Mouse (Mus musculus) limb, embryonic 15.5 days (tissue): ENCODE measurements around the gene Bcat2. TPM values are rescaled to one million over a fixed set of nuclear protein-coding genes. Genes with fewer than 3 reads are reported as not detected.

Experiments used
- ATAC-seq: fragments of 200-750 bp; cut with Nextera tagmentation; 2 replicates; pipeline ENCODE4 v1.8.0; 2017; ENCODE audit warnings: low read depth, moderate TSS enrichment; ENCODE audit not compliant: insufficient number of reproducible peaks, low FRiP score, low TSS enrichment
- H3K27ac ChIP-seq: fragments of 300-500 bp; sonication (generic); 2 replicates; pipeline ENCODE4 v1.5.1; 2015; ENCODE audit warnings: moderate library complexity, mild to moderate bottlenecking, inconsistent platforms
- H3K27me3 ChIP-seq: fragments of 300-500 bp; sonication (generic); 2 replicates; pipeline ENCODE4 v1.6.1; 2015; ENCODE audit warnings: inconsistent platforms
- H3K36me3 ChIP-seq: fragments of 300-500 bp; sonication (generic); 2 replicates; pipeline ENCODE4 v1.6.1; 2015; ENCODE audit warnings: inconsistent platforms
- H3K4me1 ChIP-seq: fragments of 300-500 bp; sonication (generic); 2 replicates; pipeline ENCODE4 v1.6.1; 2015; ENCODE audit warnings: inconsistent platforms
- H3K4me2 ChIP-seq: fragments of 300-500 bp; sonication (generic); 2 replicates; pipeline ENCODE4 v1.6.1; 2015; ENCODE audit warnings: mild to moderate bottlenecking, inconsistent platforms
- H3K4me3 ChIP-seq: fragments of 300-500 bp; sonication (generic); 2 replicates; pipeline ENCODE4 v1.5.1; 2015; ENCODE audit warnings: mild to moderate bottlenecking, inconsistent platforms
- H3K9ac ChIP-seq: fragments of 300-500 bp; sonication (generic); 2 replicates; pipeline ENCODE4 v1.6.1; 2015; ENCODE audit warnings: inconsistent platforms
- H3K9me3 ChIP-seq: fragments of 300-500 bp; sonication (generic); 2 replicates; pipeline ENCODE4 v1.6.1; 2016; ENCODE audit warnings: inconsistent platforms
- WGBS: fragments of 180-500 bp; shearing (Covaris S2); methylation state at CpG from one replicate; pipeline ENCODE4 v1.1.7; 2015; 5-methylcytosine and 5-hydroxymethylcytosine counted together
- polyA plus RNA-seq: library from polyadenylated mRNA; unstranded; fragments of >200 nt; fragmentation: Nextera tagmentation; extraction: Ambion mirVana; gene quantifications from 2 replicates; pipeline ENCODE4 v1.2.1, GENCODE M21; 2015

Gene Bcat2
- polyA plus RNA-seq, 1 experiment from 2014 or later: 64.4 TPM

DNA sequence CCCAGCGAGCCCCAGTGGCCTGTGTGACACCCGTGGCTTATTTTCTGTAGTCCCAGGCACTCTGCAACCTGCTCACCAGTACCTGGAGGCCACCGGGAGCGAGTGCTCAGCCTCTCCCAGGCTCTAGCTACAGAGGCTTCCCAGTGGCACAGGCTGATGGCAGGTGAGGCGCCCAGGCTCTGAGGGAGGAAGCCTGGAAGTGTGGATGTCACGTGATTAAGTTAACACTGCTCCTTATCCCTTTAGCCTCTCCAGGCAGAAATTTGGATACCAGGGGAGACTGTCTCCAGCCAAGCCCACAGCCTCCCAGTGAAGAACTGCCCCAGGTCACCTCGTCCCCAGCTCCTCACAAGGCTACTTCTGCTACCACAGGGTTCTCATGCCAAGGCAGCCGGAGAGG is 16.4 kb upstream of the Bcat2 start:
- H3K36me3 ChIP-seq: no peaks in the 10 kb centered on the region
- no peak overlapping the region for H3K9ac ChIP-seq
- no peak overlapping the region for H3K27ac ChIP-seq
- H3K9me3 ChIP-seq: no peaks in the 10 kb centered on the region
- WGBS: 60% methylated on average over 8 of the region's 8 CpGs
- H3K4me1 ChIP-seq: peaks cover 6% of the 10 kb centered on the region; the same call in 1 of the 2 replicates
- ATAC-seq: no peak
- H3K4me3 ChIP-seq: no peak overlapping the region
- no peak overlapping the region for H3K4me2 ChIP-seq
- no peaks in the 10 kb centered on the region for H3K27me3 ChIP-seq

DNA sequence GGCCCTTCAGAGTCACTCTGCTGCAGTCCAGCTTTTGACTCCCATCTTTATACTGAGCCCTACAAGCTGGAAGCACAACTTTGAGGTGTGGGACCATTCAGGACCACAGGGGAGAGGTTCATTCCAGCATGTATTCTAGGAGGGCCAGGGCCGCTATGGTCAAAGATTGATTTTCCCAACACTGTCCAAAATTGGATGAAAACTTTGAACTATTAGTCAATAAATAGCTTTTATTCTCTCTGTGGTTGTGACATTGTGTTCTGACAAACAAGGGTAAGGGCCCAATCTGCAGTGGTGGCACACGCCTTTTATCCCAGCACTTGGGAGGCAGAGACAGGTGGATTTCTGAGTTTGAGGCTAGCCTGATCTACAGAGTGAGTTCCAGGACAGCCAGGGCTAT is 16.0 kb upstream of the Bcat2 start:
- Histone ChIP-seq H3K4me3 (no peak overlapping the region), H3K9ac (no peak overlapping the region), H3K27ac (no peak overlapping the region), H3K36me3 (no peaks in the 10 kb centered on the region), H3K4me1 (peaks cover 6% of the 10 kb centered on the region; the same call in 1 of the 2 replicates), H3K27me3 (no peaks in the 10 kb centered on the region), H3K4me2 (no peak overlapping the region), H3K9me3 (no peaks in the 10 kb centered on the region)
- no peak for ATAC-seq
- WGBS: 90% methylated on average over 2 of the region's 2 CpGs

DNA sequence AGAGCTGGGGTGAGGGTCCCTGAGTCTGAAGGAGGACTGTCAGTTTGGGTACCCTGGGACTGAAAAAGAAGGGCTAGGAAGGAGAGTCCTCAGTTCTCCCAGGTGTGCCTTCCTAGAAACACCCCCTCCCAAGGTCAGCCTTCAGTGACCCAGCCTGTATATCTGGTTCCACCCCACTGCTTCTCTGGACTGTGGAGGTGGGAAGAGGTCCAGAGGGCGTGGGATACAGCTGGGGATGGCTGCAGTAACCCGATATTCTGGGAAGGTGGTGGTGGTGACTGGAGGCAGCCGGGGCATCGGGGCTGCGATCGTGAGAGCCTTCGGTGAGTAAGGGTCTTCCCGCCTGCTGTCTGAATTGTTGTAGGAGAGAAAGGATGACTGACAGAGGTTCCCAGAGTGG is 15.2 kb upstream of the Bcat2 start, which contains the start of gene Hsd17b14:
Gene Hsd17b14, plus strand, starts transcription at position 150 of the 400 bp plus-strand sequence.
- 22% methylated on average over 8 of the region's 8 CpGs for WGBS
- Histone ChIP-seq H3K9me3 (no peaks in the 10 kb centered on the region), H3K27ac (no peak within 1 kb of the TSS), H3K9ac (no peak within 1 kb of the TSS), H3K36me3 (no peaks in the 10 kb centered on the region), H3K4me1 (peaks cover 6% of the 10 kb centered on the region; the same call in 1 of the 2 replicates), H3K4me3 (no peak within 1 kb of the TSS), H3K4me2 (no peak within 1 kb of the TSS), H3K27me3 (no peaks in the 10 kb centered on the region)
- ATAC-seq: no peak

DNA sequence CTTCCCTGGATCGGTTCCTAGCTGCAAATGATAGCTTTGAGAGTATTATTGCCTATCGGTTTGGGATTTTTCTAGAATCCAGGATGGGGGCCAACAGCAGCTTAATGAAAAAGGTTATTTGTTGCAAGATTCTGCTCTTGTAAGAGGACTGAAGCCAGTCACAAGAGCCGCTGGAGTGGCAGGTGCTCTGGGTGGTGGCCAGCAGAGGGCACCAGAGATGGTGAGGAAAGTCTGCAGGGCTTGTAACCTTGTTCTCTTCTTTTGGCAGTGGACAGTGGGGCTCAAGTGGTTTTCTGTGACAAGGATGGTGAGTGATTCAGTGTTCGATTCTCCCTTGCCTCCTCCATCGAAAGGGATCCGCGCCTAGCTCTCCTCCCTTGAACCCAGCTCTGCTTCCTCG is 14.2 kb upstream of the Bcat2 start:
- no peak for ATAC-seq
- 26% methylated on average over 8 of the region's 8 CpGs for WGBS
- no peak overlapping the region for H3K4me2 ChIP-seq
- no peak overlapping the region for H3K4me3 ChIP-seq
- no peaks in the 10 kb centered on the region for H3K36me3 ChIP-seq
- H3K9ac ChIP-seq: no peak overlapping the region
- no peaks in the 10 kb centered on the region for H3K27me3 ChIP-seq
- peaks cover 5% of the 10 kb centered on the region for H3K4me1 ChIP-seq
- H3K27ac ChIP-seq: no peak overlapping the region
- no peaks in the 10 kb centered on the region for H3K9me3 ChIP-seq

DNA sequence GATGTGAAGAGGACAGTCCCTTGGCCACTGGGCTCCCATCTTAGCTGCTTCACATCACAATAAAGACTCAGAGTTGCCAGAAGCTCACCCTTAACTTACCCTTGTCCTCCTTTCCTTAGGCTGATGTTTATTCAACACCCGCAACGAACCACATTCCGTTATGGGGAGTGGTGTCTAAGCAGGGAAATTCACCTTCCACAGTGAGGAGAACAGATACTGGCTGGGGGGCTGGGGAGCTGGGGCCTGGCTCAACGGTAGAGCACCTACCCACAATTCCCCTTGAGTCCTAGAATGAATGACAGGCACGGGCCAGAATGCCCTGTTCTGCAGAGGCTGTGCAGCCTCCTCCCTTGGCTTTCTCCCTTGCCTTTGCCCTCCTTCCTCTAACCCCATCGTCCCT is 11.0 kb upstream of the Bcat2 start:
- Histone ChIP-seq H3K27me3 (no peaks in the 10 kb centered on the region), H3K9ac (no peak overlapping the region), H3K36me3 (no peaks in the 10 kb centered on the region), H3K27ac (no peak overlapping the region), H3K4me3 (no peak overlapping the region), H3K4me2 (no peak overlapping the region), H3K4me1 (peaks cover 18% of the 10 kb centered on the region), H3K9me3 (no peaks in the 10 kb centered on the region)
- no peak for ATAC-seq
- 53% methylated on average over 5 of the region's 6 CpGs for WGBS

DNA sequence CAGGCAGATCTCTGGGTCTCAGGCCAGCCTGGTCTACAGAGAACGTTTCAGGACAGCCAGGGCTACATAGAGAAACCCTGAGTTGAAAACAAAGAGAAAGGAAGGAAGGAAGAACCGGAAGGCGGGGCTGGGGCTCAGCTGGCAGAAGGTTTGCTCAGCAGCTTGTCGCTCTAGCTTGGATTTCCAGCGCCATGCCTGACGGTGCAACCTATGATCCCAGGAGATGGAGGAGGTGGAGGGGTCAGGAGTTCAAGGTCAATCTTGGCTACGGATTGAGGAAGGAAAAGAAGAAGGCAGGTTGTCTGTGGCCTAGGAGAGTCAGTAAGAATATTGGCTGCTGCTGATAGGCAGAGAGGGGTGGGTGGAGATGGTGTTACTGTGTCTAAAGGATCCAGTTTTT is 9.7 kb upstream of the Bcat2 start:
- Histone ChIP-seq H3K4me3 (no peak overlapping the region), H3K4me1 (peaks cover 18% of the 10 kb centered on the region), H3K4me2 (no peak overlapping the region), H3K9me3 (no peaks in the 10 kb centered on the region), H3K27ac (no peak overlapping the region), H3K27me3 (no peaks in the 10 kb centered on the region), H3K9ac (no peak overlapping the region), H3K36me3 (no peaks in the 10 kb centered on the region)
- no peak for ATAC-seq
- WGBS: 84% methylated on average over 7 of the region's 7 CpGs

DNA sequence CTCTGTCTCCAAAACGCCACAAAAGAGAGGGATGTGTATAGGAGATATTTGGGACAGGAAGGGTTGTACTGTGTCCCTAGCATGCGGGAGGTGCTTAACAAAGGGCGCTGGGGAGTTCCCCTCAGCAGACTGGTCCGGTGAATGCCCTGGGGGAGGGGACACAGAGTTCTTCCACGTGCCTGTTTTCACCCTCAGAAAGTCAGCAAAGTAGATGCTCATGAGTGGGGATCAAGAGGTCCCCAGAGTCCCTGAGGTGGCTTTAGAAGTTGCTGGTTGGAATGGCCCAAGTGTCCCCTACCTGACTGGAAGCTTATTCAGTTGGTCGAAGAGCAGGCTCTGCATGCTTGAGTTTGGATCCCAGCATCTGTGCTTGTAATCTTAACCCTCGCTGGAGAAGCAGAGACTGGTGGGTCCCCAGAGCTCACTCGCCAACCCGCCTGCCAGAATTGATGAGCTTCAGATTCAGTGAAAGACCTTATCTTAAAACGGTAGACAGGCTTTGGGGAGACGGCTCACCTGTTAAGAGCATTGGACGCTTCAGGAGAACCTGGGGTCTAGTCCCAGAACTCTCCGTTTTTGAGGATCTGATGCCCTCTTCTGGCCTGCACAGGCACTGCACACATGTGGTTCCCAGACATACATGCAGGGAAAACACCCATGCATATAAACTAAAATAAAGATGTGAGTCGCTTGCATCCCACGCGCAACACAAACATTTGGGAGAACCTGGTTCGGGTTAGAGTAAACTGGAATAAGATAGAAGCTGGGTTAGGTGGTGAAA is 8.9 kb upstream of the Bcat2 start:
- Histone ChIP-seq H3K27me3 (no peaks in the 10 kb centered on the region), H3K4me3 (no peak overlapping the region), H3K9ac (no peak overlapping the region), H3K9me3 (no peaks in the 10 kb centered on the region), H3K4me1 (peaks cover 16% of the 10 kb centered on the region), H3K4me2 (no peak overlapping the region), H3K36me3 (no peaks in the 10 kb centered on the region), H3K27ac (no peak overlapping the region)
- 23% methylated on average over 17 of the region's 17 CpGs for WGBS
- ATAC-seq: no peak

DNA sequence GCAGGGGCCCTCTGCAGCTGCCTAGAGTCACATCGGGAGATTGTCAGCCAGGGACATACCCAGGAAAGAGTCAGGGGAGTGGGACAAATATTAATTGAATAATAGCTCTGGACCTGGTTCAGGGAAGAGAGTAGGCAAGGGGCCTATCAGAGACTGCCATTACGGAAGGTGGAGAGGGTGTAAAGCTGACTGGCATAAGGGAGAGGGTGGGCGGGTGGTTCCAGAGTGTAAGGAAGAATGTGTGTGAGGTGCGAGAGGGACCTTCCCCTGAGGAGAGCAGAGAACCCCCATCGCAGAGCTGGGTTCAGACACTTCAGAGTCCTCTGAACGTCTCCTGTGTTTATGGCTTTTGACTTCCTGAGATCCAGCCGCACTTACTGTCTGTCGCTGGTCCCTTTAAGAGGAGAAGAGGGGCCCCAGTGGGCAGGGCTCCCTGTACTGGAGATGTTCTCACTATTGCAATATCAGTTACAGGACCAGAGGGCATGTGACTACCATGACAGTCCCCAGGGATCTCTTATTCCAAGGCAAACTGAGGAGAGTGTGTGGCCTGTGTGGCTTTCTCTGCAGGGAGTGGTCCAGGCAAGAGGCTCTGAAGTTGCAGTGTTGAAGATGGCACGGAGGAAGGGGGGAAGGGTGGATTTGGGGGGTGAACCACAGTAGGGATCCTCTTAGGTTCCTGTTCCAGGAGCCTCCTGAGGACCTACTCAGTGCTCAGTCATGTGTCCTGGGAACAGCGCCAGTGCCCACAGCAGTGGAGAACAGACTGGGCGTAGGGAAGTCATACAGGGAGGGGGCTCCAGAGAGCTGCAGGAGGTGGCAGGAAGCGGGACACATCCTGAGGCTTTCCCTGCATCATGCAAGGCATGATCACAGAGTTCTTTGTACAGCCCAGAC is 8.1 kb upstream of the Bcat2 start:
- Histone ChIP-seq H3K27me3 (no peaks in the 10 kb centered on the region), H3K27ac (no peak overlapping the region), H3K9ac (no peak overlapping the region), H3K4me1 (peaks cover 14% of the 10 kb centered on the region), H3K4me3 (no peak overlapping the region), H3K36me3 (no peaks in the 10 kb centered on the region), H3K9me3 (no peaks in the 10 kb centered on the region), H3K4me2 (no peak overlapping the region)
- WGBS: 39% methylated on average over 12 of the region's 12 CpGs
- peak; percentile 13; the same call in 1 of the 2 replicates for ATAC-seq

DNA sequence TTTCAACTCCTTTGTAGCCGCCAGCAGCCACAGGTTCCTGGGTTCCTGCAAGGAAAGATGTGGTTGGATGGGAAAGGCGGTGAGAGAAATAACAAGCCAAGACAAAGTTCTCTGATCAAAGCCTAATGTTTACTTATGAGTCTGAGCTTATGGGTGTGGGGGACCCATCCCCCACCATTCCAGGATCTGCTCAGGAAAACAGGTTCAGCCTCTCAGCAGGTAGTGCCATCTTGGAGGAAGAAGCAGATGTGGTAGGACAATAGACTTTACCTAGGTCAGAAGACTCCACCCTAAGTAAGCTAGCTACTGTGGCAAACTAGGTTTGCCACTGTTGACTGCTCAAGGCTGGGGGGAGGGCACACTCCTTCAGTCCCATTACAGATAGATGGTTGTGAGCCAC is 5.1 kb upstream of the Bcat2 start:
- H3K9ac ChIP-seq: no peak overlapping the region
- no peak for ATAC-seq
- 72% methylated on average over 2 of the region's 2 CpGs for WGBS

DNA sequence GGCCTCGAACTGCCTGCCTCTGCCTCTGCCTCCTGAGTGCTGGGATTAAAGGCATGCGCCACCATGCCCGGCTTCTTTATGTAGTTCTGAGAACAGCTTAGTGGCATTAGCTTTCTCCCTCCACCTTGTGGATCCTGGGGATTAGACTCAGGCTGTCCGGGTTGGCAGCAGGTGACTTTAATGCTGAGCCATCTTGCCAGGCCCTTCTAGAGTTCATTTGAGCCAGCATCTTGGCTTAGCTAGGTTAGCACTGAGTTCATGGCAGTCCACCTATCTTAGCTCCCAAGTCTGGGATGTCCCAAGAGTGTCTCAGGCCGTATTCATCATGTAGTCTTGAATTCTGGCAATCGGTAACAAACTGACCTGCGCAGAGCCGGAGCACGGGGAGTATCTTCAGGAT is 4.5 kb upstream of the Bcat2 start:
- no peaks in the 10 kb centered on the region for H3K36me3 ChIP-seq
- H3K4me3 ChIP-seq: no peak overlapping the region
- H3K9me3 ChIP-seq: no peaks in the 10 kb centered on the region
- 87% methylated on average over 9 of the region's 9 CpGs for WGBS
- no peak overlapping the region for H3K9ac ChIP-seq
- H3K4me1 ChIP-seq: peaks cover 32% of the 10 kb centered on the region
- H3K4me2 ChIP-seq: no peak overlapping the region
- no peak overlapping the region for H3K27ac ChIP-seq
- ATAC-seq: no peak
- no peaks in the 10 kb centered on the region for H3K27me3 ChIP-seq

More for the DNA sequence above, 5.1 kb upstream of the Bcat2 start:
- Histone ChIP-seq H3K36me3 (no peaks in the 10 kb centered on the region), H3K9me3 (no peaks in the 10 kb centered on the region), H3K27me3 (no peaks in the 10 kb centered on the region), H3K27ac (no peak overlapping the region), H3K4me3 (no peak overlapping the region), H3K4me2 (no peak overlapping the region), H3K4me1 (peaks cover 28% of the 10 kb centered on the region)

DNA sequence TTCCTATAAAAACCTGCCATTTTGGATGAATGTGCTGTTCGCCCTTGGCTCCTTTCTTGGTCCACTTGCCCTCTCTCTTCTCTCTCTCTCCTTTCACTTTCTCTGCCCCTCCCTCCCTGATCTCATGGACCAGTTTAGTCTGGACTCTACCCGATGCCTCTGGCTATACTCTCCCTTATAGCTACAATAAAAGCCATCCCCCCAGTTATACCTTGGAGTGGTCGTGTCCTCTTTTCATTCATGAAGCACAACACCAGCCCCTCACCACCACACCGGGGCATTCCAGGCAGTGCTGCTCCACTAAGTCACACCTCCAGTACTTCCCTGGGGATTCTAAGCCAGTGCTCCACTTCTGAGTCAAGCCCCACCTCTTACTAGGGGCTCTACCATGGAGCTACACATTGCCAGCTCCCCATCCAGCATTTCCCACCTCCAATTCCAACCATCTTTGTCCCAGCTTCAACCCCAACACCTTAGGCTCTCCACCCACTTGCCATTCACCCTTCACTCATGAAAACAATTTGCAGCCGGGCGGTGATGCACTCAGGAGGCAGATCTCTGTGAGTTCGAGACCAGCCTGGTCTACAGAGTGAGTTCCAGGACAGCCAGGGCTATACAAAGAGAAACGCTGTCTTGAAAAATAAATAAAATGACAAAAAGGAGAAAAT is 2.7 kb upstream of the Bcat2 start:
- Histone ChIP-seq H3K9ac (no peak overlapping the region), H3K27me3 (no peaks in the 10 kb centered on the region), H3K9me3 (no peaks in the 10 kb centered on the region), H3K4me3 (no peak overlapping the region; the same call in 1 of the 2 replicates), H3K4me2 (peak overlapping the region; percentile 75), H3K27ac (peak overlapping the region; percentile 75), H3K36me3 (no peaks in the 10 kb centered on the region), H3K4me1 (peaks cover 35% of the 10 kb centered on the region)
- 66% methylated on average over 8 of the region's 8 CpGs for WGBS
- ATAC-seq: no peak
